Mouse (Mus musculus): Measurements from ENCODE around the gene Ptprg. TPM values are rescaled to one million over a fixed set of nuclear protein-coding genes. Genes with fewer than 3 reads are reported as not detected.

The Ptprg gene
- total and polyA plus RNA-seq, 2 experiments from 2014 or later: 8.7 to 63.4 TPM

DNA sequence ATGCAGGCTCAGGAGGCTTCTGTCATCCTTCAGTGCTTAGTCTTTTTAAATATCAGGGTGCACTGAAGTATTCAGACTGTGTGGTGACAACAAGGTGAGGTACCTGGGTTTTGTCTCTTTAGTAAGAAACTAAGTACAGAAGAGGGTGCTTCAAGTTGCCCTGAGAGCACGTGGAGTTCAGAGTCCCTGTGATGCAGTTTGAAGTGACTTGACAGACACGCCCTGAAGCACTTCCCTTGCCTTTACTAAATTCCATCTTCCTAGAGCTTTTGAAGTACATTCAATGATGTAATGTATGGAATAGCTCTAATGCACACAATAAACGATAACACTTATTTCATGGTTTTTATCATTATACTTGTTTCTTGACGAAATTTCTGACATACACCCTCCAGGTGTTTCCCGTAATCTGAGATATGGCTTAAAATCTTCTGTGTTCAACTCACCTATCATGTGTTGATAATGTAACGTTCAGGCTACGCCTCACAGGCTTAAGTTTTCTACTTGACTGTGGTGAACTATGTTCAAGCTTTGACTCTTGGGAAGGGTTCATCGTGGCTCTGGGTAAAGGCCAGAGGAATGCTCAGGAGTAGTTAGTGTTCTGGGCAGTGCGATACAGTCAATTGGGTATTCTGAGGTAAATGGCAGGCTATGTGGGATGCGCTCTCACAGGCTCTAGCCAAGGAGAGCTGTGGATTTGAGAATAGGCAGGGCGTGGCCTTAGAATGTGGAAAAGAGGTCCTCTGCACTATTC lies 483.4 kb downstream of the Ptprg start:
- H3K4me3 ChIP-seq (ENCODE audit: low read depth, low read length): no peak overlapping the region
- H3K27me3 ChIP-seq (ENCODE audit: control insufficient read depth, insufficient read depth, low read length): no peaks in the 10 kb centered on the region
- TF ChIP-seq CTCF (IDR thresholded peaks at IDR 0.05; ENCODE audit: low read depth) (no peak), EP300 (IDR thresholded peaks at IDR 0.05; ENCODE audit: low read depth) (no peak)
- WGBS: 81% methylated on average over 11 of the region's 11 CpGs
- no peak overlapping the region for H3K27ac ChIP-seq (ENCODE audit: low read depth)
- H3K9me3 ChIP-seq (replicated peaks; ENCODE audit: control insufficient read depth, low read length): no peaks in the 10 kb centered on the region
- no peak overlapping the region for H3K9ac ChIP-seq (replicated peaks; ENCODE audit: low read depth, low read length)
- no peaks in the 10 kb centered on the region for H3K36me3 ChIP-seq (replicated peaks; ENCODE audit: control insufficient read depth, insufficient read depth, low read length)
- H3K4me2 ChIP-seq (ENCODE audit: low read depth, low read length): no peak overlapping the region
- no peaks in the 10 kb centered on the region for H3K4me1 ChIP-seq (ENCODE audit: control insufficient read depth, insufficient read depth)
- ATAC-seq (ENCODE audit: insufficient read depth, low read depth): no peak
- no peak for DNase-seq (ENCODE audit: low spot score)

DNA sequence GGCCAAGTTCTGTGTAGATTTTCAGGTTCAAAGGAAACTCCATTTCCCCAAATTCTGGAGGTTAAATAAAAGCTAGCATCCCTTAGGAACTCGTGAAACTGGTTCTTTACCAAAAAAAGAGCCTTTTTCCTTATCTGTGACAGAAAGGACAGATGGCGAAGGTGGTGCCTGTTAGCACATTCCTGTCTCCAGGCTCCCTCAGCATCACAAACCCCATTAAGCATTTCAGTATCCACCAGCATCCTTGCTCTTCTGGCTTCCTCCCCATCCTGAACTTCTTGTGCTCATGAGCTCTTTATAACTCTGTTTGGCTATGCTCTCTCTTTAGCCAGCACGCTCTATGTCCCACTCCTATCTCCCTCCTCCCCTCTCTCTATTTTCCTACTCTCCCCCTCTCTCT lies 486.4 kb downstream of the Ptprg start:
- 79% methylated on average over 3 of the region's 3 CpGs for WGBS
- TF ChIP-seq CTCF (IDR thresholded peaks at IDR 0.05; ENCODE audit: low read depth) (no peak), EP300 (IDR thresholded peaks at IDR 0.05; ENCODE audit: low read depth) (no peak)
- H3K4me2 ChIP-seq (ENCODE audit: low read depth, low read length): no peak overlapping the region
- H3K4me3 ChIP-seq (ENCODE audit: low read depth, low read length): no peak overlapping the region
- H3K27ac ChIP-seq (ENCODE audit: low read depth): no peak overlapping the region
- H3K9ac ChIP-seq (replicated peaks; ENCODE audit: low read depth, low read length): no peak overlapping the region
- H3K36me3 ChIP-seq (replicated peaks; ENCODE audit: control insufficient read depth, insufficient read depth, low read length): no peaks in the 10 kb centered on the region
- H3K9me3 ChIP-seq (replicated peaks; ENCODE audit: control insufficient read depth, low read length): no peaks in the 10 kb centered on the region
- DNase-seq (ENCODE audit: low spot score) (no peak), ATAC-seq (ENCODE audit: insufficient read depth, low read depth) (no peak)
- no peaks in the 10 kb centered on the region for H3K27me3 ChIP-seq (ENCODE audit: control insufficient read depth, insufficient read depth, low read length)
- H3K4me1 ChIP-seq (ENCODE audit: control insufficient read depth, insufficient read depth): no peaks in the 10 kb centered on the region

DNA sequence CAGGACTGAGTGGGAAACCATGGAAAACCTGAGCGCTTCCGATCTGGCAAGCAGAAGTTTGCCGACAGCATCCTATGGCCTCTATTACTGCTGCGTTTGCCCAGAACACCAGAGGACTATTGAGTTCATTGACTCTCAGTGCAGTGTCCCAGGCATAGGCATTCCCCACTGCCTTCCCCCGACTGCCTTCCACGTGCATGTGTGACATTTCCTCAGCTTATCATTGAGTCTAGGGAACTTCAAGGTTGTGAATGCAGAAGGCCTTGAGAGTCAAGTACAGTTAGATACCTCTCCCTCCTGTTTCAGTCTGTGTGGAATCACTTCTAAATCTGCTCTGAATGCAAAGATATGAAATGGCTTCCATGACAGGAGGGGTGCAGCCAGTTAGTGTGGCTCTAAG lies 488.2 kb downstream of the Ptprg start:
- DNase-seq (ENCODE audit: low spot score): no peak
- Histone ChIP-seq H3K4me3 (ENCODE audit: low read depth, low read length) (no peak overlapping the region), H3K9me3 (replicated peaks; ENCODE audit: control insufficient read depth, low read length) (no peaks in the 10 kb centered on the region), H3K27ac (ENCODE audit: low read depth) (no peak overlapping the region), H3K9ac (replicated peaks; ENCODE audit: low read depth, low read length) (no peak overlapping the region), H3K36me3 (replicated peaks; ENCODE audit: control insufficient read depth, insufficient read depth, low read length) (no peaks in the 10 kb centered on the region), H3K4me2 (ENCODE audit: low read depth, low read length) (no peak overlapping the region), H3K27me3 (ENCODE audit: control insufficient read depth, insufficient read depth, low read length) (no peaks in the 10 kb centered on the region), H3K4me1 (ENCODE audit: control insufficient read depth, insufficient read depth) (no peaks in the 10 kb centered on the region)
- TF ChIP-seq CTCF (IDR thresholded peaks at IDR 0.05; ENCODE audit: low read depth): no peak
- TF ChIP-seq EP300 (IDR thresholded peaks at IDR 0.05; ENCODE audit: low read depth): no peak
- no peak for ATAC-seq (ENCODE audit: insufficient read depth, low read depth)
- WGBS: 75% methylated on average over 6 of the region's 6 CpGs

DNA sequence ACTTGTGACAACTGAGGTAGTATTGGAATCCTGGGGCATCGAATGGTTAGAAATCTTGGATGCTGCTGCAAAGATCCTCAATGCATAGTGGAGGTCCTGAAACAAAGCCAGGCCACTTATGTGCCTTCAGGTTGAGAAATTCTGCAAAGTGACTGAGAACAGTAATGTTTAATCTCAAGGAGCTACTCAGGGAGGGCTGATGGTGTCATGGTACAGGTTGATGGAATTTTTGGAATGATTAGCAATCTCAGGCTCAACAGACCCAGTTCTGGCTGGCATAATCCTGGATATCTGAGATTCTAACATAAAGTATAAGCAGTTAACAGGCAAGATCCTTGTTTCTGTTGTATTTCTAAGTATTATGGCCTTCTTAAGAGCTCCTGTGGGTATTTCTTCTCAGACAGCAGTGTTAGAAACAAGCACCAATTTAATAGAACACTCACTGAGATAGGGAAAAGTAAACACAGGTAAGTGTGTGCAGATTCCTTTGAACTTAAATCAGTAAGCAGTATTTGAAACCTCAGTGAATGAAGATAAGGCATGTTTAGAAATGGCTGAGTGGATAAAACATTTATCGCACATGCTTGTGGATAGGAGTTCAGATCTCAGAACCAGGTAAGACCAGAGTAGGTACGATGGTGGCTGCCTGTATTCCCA lies 493.0 kb downstream of the Ptprg start:
- H3K4me2 ChIP-seq (ENCODE audit: low read depth, low read length): no peak overlapping the region
- no peaks in the 10 kb centered on the region for H3K9me3 ChIP-seq (replicated peaks; ENCODE audit: control insufficient read depth, low read length)
- no peaks in the 10 kb centered on the region for H3K4me1 ChIP-seq (ENCODE audit: control insufficient read depth, insufficient read depth)
- no peak for ATAC-seq (ENCODE audit: insufficient read depth, low read depth)
- 82% methylated on average over 3 of the region's 3 CpGs for WGBS
- H3K4me3 ChIP-seq (ENCODE audit: low read depth, low read length): no peak overlapping the region
- TF ChIP-seq EP300 (IDR thresholded peaks at IDR 0.05; ENCODE audit: low read depth) (no peak), CTCF (IDR thresholded peaks at IDR 0.05; ENCODE audit: low read depth) (no peak)
- no peak overlapping the region for H3K9ac ChIP-seq (replicated peaks; ENCODE audit: low read depth, low read length)
- no peaks in the 10 kb centered on the region for H3K36me3 ChIP-seq (replicated peaks; ENCODE audit: control insufficient read depth, insufficient read depth, low read length)
- DNase-seq (ENCODE audit: low spot score): no peak
- H3K27me3 ChIP-seq (ENCODE audit: control insufficient read depth, insufficient read depth, low read length): no peaks in the 10 kb centered on the region
- H3K27ac ChIP-seq (ENCODE audit: low read depth): no peak overlapping the region

DNA sequence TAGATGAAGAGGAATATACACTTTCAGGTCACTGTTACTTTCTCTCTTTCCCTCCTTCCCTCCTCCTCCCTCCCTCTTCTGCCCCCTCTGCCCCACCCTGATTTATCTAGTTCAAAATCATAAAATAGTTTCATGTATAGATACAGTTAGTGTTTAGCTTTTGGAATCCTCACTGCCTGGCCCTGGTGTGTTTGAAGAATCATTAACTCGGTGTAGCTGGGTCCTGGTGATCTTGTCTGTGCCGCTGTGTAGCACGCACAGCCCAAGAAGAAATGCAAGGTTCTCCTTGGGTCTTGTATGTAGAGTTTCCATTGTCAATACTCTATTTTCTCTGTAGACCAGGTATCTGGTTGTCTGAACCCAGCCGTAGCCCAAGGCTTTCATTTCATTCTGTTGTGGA lies 494.3 kb downstream of the Ptprg start:
- H3K9me3 ChIP-seq (replicated peaks; ENCODE audit: control insufficient read depth, low read length): no peaks in the 10 kb centered on the region
- 89% methylated on average over 4 of the region's 4 CpGs for WGBS
- no peak for ATAC-seq (ENCODE audit: insufficient read depth, low read depth)

More for the DNA sequence above, 494.3 kb downstream of the Ptprg start:
- no peak overlapping the region for H3K9ac ChIP-seq (replicated peaks; ENCODE audit: low read depth, low read length)
- no peak overlapping the region for H3K27ac ChIP-seq (ENCODE audit: low read depth)
- no peak for DNase-seq (ENCODE audit: low spot score)
- TF ChIP-seq CTCF (IDR thresholded peaks at IDR 0.05; ENCODE audit: low read depth) (no peak), EP300 (IDR thresholded peaks at IDR 0.05; ENCODE audit: low read depth) (no peak)
- no peaks in the 10 kb centered on the region for H3K27me3 ChIP-seq (ENCODE audit: control insufficient read depth, insufficient read depth, low read length)
- H3K4me3 ChIP-seq (ENCODE audit: low read depth, low read length): no peak overlapping the region
- no peak overlapping the region for H3K4me2 ChIP-seq (ENCODE audit: low read depth, low read length)
- H3K36me3 ChIP-seq (replicated peaks; ENCODE audit: control insufficient read depth, insufficient read depth, low read length): no peaks in the 10 kb centered on the region
- H3K4me1 ChIP-seq (ENCODE audit: control insufficient read depth, insufficient read depth): no peaks in the 10 kb centered on the region
